Mouse (Mus musculus): ENCODE measurements around the gene Nim1k.

GRCm38 (mm10) chr13:119696496-119696895 lies 59.2 kb downstream of the Nim1k start:
- TF ChIP-seq CTCF (IDR thresholded peaks at IDR 0.05 in 2 of 3, conservative IDR thresholded peaks at IDR 0.05 in 1 of 3; ENCODE audit: control insufficient read depth in 1 of 3, insufficient read depth in 1 of 3, low read depth in 2 of 3, low read length in 3 of 3, poor library complexity in 1 of 3, severe bottlenecking in 1 of 3) = no peak
- no peak for TF ChIP-seq GABPA (IDR thresholded peaks at IDR 0.05; ENCODE audit: low read depth, low read length)
- no peak for TF ChIP-seq ETS1 (IDR thresholded peaks at IDR 0.05; ENCODE audit: low read depth, low read length)
- TF ChIP-seq POLR2A (IDR thresholded peaks at IDR 0.05; ENCODE audit: control insufficient read depth in 1 of 2, insufficient read depth in 1 of 2, low read depth in 1 of 2, low read length in 2 of 2, poor library complexity in 1 of 2) = no peak
- TF ChIP-seq MEF2A (IDR thresholded peaks at IDR 0.05; ENCODE audit: extremely low read depth, insufficient replicate concordance, low read depth, low read length, poor library complexity, severe bottlenecking) = no peak
- TF ChIP-seq USF2 (IDR thresholded peaks at IDR 0.05; ENCODE audit: borderline replicate concordance in 1 of 2, insufficient read depth in 1 of 2, low read depth in 1 of 2, low read length in 2 of 2) = no peak
- no peak for TF ChIP-seq TBP (IDR thresholded peaks at IDR 0.05; ENCODE audit: low read depth, low read length)
- TF ChIP-seq USF1 (IDR thresholded peaks at IDR 0.05; ENCODE audit: low read depth, low read length) = no peak
- TF ChIP-seq HCFC1 (IDR thresholded peaks at IDR 0.05; ENCODE audit: low read depth, low read length) = no peak
- no peak for TF ChIP-seq NRF1 (IDR thresholded peaks at IDR 0.05; ENCODE audit: insufficient read depth, low read depth, low read length, poor library complexity, severe bottlenecking)
- TF ChIP-seq EP300 (IDR thresholded peaks at IDR 0.05; ENCODE audit: low read depth in 1 of 2, low read length in 2 of 2) = no peak
